11 mouse cellular contexts compared by ENCODE assay signal in genomic region chr3:104565423-104566230, GRCm38 (mm10). TPM values are rescaled to one million over a fixed set of nuclear protein-coding genes. Genes with fewer than 3 reads are reported as not detected.
DNase-seq lines count a peak whose midpoint lies in the region; TF ChIP-seq lines count a peak whose summit lies in the region.
"Had no signal": no experiment of that assay in that cellular context is flagged by ENCODE, and none has a peak within 500 bp of the region (broad histone marks: within the 10 kb centered on the region; RNA-seq: fewer than 3 reads in every experiment).

No protein-coding gene starts in this region.

- intact Hi-C loops in gastrocnemius, adult 2 months (cut with DNase I), result no loop called here
- intact Hi-C loops in heart, postnatal 10 days (cut with DNase I), result no loop called here

- peak overlapping the region; percentile 62 for H3K27ac ChIP-seq in gastrocnemius, adult 2 months
- H3K27ac ChIP-seq: liver, embryonic 14.5 days; neural tube, embryonic 12.5 days had no signal

- no peak for TF ChIP-seq CTCF in gastrocnemius, adult 2 months (IDR thresholded peaks at IDR 0.05)

- peak overlapping the region; percentile 17; the same call in 1 of the 2 replicates for H3K4me3 ChIP-seq in gastrocnemius, adult 2 months
- H3K4me3 ChIP-seq: neural tube, embryonic 12.5 days had no signal

- peak; percentile 53 for DNase-seq in gastrocnemius, adult 2 months
- no peak for DNase-seq in gastrocnemius, postnatal 10 days
- peak; percentile 13 for DNase-seq in 3T3-L1 (ENCODE audit: low read depth, low spot score)
- peak; percentile 27 for DNase-seq in cerebellum, adult 8-10 months
- DNase-seq in heart, postnatal 10 days, result peak; percentile 38 to 46
- no peak for DNase-seq in spleen, postnatal 10 days (ENCODE audit: low spot score in 2 of 2)
- DNase-seq in right cerebral cortex, adult 18-20 months, result no peak
- no peak for DNase-seq in T-cell, adult 2 months (ENCODE audit: low spot score)
- DNase-seq: kidney, postnatal 10 days had no signal

RNA-seq across cellular contexts. Expression of gene Lrig2, which starts 53.9 kb away (rescaled TPM):
- total RNA-seq in gastrocnemius, adult 2 months (2021), result 1 to 10 TPM; 5.4 to 5.8 TPM
- total RNA-seq in gastrocnemius, postnatal 10 days (2021), result 10 to 100 TPM; 10.1 to 16.4 TPM
- 10 to 100 TPM; 14.2 TPM for total RNA-seq in heart, postnatal 10 days (2021)

Comparison
In these comparisons a context has a peak if more than half of its experiments do, and no peak if none do; other contexts are left out.
1. DNase-seq: peak in gastrocnemius, adult 2 months (single experiment), 3T3-L1 (single experiment), cerebellum, adult 8-10 months (single experiment) and heart, postnatal 10 days (2 of 2); none in gastrocnemius, postnatal 10 days (single experiment), spleen, postnatal 10 days (0 of 2), right cerebral cortex, adult 18-20 months (single experiment) and T-cell, adult 2 months (single experiment).